Mouse (Mus musculus): ENCODE results near the gene Gtdc1.

Gene Gtdc1

GRCm38 (mm10) chr2:44571810-44572209 is 355.6 kb downstream of the Gtdc1 start:
- no peak for DNase-seq

- no peak for DNase-seq
These were observed 356.3 kb downstream of the Gtdc1 start for GRCm38 (mm10) chr2:44571156-44571555.

- DNase-seq, result no peak
These were observed 358.1 kb downstream of the Gtdc1 start for GRCm38 (mm10) chr2:44569140-44569952.

GRCm38 (mm10) chr2:44564776-44565692 is 362.4 kb downstream of the Gtdc1 start:
- no peak for DNase-seq

- peak; percentile 65 for DNase-seq
These were observed 365.7 kb downstream of the Gtdc1 start for GRCm38 (mm10) chr2:44561789-44562188.

GRCm38 (mm10) chr2:44559242-44559944 is 368.1 kb downstream of the Gtdc1 start:
- DNase-seq, result peak; percentile 79

- DNase-seq, result peak; percentile 85
These were observed 369.7 kb downstream of the Gtdc1 start for GRCm38 (mm10) chr2:44557669-44558281.

- peak; percentile 89 for DNase-seq
These were observed 370.4 kb downstream of the Gtdc1 start for GRCm38 (mm10) chr2:44556861-44557592.

GRCm38 (mm10) chr2:44554716-44555115 is 372.7 kb downstream of the Gtdc1 start:
- DNase-seq, result peak; percentile 52

- peak; percentile 89 for DNase-seq
These were observed 378.1 kb downstream of the Gtdc1 start for GRCm38 (mm10) chr2:44549311-44549710.

GRCm38 (mm10) chr2:44542775-44543174 is 384.7 kb downstream of the Gtdc1 start:
- peak; percentile 66 for DNase-seq

GRCm38 (mm10) chr2:44541726-44542125 is 385.7 kb downstream of the Gtdc1 start:
- DNase-seq, result peak; percentile 64

- DNase-seq, result peak; percentile 15
These were observed 386.6 kb downstream of the Gtdc1 start for GRCm38 (mm10) chr2:44540881-44541280.

- DNase-seq, result peak; percentile 61
These were observed 388.3 kb downstream of the Gtdc1 start for GRCm38 (mm10) chr2:44539121-44539634.

- no peak for DNase-seq
These were observed 389.3 kb downstream of the Gtdc1 start for GRCm38 (mm10) chr2:44538135-44538534.

GRCm38 (mm10) chr2:44535760-44536159 is 391.7 kb downstream of the Gtdc1 start:
- DNase-seq, result peak; percentile 97

- DNase-seq, result peak; percentile 86
These were observed 392.3 kb downstream of the Gtdc1 start for GRCm38 (mm10) chr2:44535136-44535675.

- DNase-seq, result peak; percentile 96
These were observed 401.1 kb downstream of the Gtdc1 start for GRCm38 (mm10) chr2:44526110-44527032.

GRCm38 (mm10) chr2:44525187-44525919 is 402.1 kb downstream of the Gtdc1 start:
- no peak for DNase-seq

Data from heart, adult 11 months (tissue).